Comparison of ENCODE assay signal across 9 mouse cellular contexts in genomic region chr2:32537941-32538340, GRCm38 (mm10). TPM values are rescaled to one million over a fixed set of nuclear protein-coding genes. Genes with fewer than 3 reads are reported as not detected.
DNase-seq lines count a peak whose midpoint lies in the region; ATAC-seq and TF ChIP-seq lines count a peak whose summit lies in the region.
"Had no signal": no experiment of that assay in that cellular context is flagged by ENCODE, and none has a peak within 500 bp of the region (broad histone marks: within the 10 kb centered on the region; RNA-seq: fewer than 3 reads in every experiment).

No protein-coding gene starts in this region.

- H3K27ac ChIP-seq in lung, postnatal 0 days (ENCODE audit: low read length) = peak overlapping the region; percentile 97; the same call in 1 of the 2 replicates
- peak overlapping the region; percentile 93 for H3K27ac ChIP-seq in heart, embryonic 13.5 days (replicated peaks)
- no peak overlapping the region for H3K27ac ChIP-seq in olfactory bulb, adult 2 months (ENCODE audit: insufficient read depth, low read depth, low read length)

- peak overlapping the region; percentile 87 for H3K4me2 ChIP-seq in lung, postnatal 0 days (replicated peaks; ENCODE audit: low read depth, low read length)
- H3K4me2 ChIP-seq in heart, embryonic 13.5 days = peak overlapping the region; percentile 88

- no peak for TF ChIP-seq CTCF in lung, postnatal 0 days (IDR thresholded peaks at IDR 0.05)
- TF ChIP-seq CTCF in olfactory bulb, adult 2 months (IDR thresholded peaks at IDR 0.05; ENCODE audit: insufficient read depth, low read depth, low read length) = no peak

- peaks cover 35% of the 10 kb centered on the region for H3K4me1 ChIP-seq in lung, postnatal 0 days (ENCODE audit: insufficient read depth, low read depth, low read length)
- H3K4me1 ChIP-seq in heart, embryonic 13.5 days = peaks cover 68% of the 10 kb centered on the region
- peaks cover 31% of the 10 kb centered on the region for H3K4me1 ChIP-seq in olfactory bulb, adult 2 months (ENCODE audit: control insufficient read depth, insufficient read depth, low read length)

- no peak for TF ChIP-seq EP300 in lung, postnatal 0 days (IDR thresholded peaks at IDR 0.05)

- no peak for TF ChIP-seq POLR2A in olfactory bulb, adult 2 months (IDR thresholded peaks at IDR 0.05; ENCODE audit: insufficient read depth, low read depth, low read length)

- DNase-seq in lung, postnatal 0 days (ENCODE audit: low spot score) = no peak
- DNase-seq in lung, postnatal 10 days = no peak
- peak; percentile 67 for DNase-seq in kidney, postnatal 10 days
- no peak for DNase-seq in adrenal gland, postnatal 4 days (ENCODE audit: low spot score in 2 of 2)
- no peak for DNase-seq in gastrocnemius, postnatal 4 days (ENCODE audit: low spot score in 2 of 2)
- no peak for DNase-seq in layer of hippocampus, adult 8-10 months (ENCODE audit: low spot score in 2 of 2)

- no peak for ATAC-seq in lung, postnatal 0 days
- no peak for ATAC-seq in heart, embryonic 13.5 days (ENCODE audit: extremely low read depth, insufficient number of reproducible peaks, low FRiP score, low TSS enrichment)

- no peaks in the 10 kb centered on the region for H3K9me3 ChIP-seq in lung, postnatal 0 days (ENCODE audit: low read length)
- no peaks in the 10 kb centered on the region for H3K9me3 ChIP-seq in heart, embryonic 13.5 days

- peak overlapping the region; percentile 86 for H3K9ac ChIP-seq in lung, postnatal 0 days (replicated peaks; ENCODE audit: low read depth)
- H3K9ac ChIP-seq in heart, embryonic 13.5 days = peak overlapping the region; percentile 96

- WGBS in lung, postnatal 0 days = 43% methylated on average over 5 of the region's 5 CpGs
- 65% methylated on average over 5 of the region's 5 CpGs for WGBS in heart, embryonic 13.5 days
- WGBS in olfactory bulb, adult 2 months = 71% methylated on average over 5 of the region's 5 CpGs

- no peaks in the 10 kb centered on the region for H3K27me3 ChIP-seq in lung, postnatal 0 days (replicated peaks; ENCODE audit: insufficient read depth, low read length)
- no peaks in the 10 kb centered on the region for H3K27me3 ChIP-seq in heart, embryonic 13.5 days (replicated peaks)

- peak overlapping the region; percentile 85; the same call in 1 of the 2 replicates for H3K4me3 ChIP-seq in lung, postnatal 0 days (ENCODE audit: low read depth, low read length)
- peak overlapping the region; percentile 95 for H3K4me3 ChIP-seq in heart, embryonic 13.5 days
- peak overlapping the region; percentile 6; the same call in 1 of the 2 replicates for H3K4me3 ChIP-seq in olfactory bulb, adult 2 months (ENCODE audit: insufficient read depth, low read depth, low read length)

- no peaks in the 10 kb centered on the region for H3K36me3 ChIP-seq in lung, postnatal 0 days (ENCODE audit: insufficient read depth, low read length)
- H3K36me3 ChIP-seq in heart, embryonic 13.5 days = no peaks in the 10 kb centered on the region

RNA-seq across cellular contexts. Expression of gene Fam102a, which starts 2.8 kb away (rescaled TPM):
- 8.0 and 8.4 TPM in 2 replicates for polyA plus RNA-seq in lung, postnatal 0 days (2015; fragmentation: Nextera tagmentation; extraction: Ambion mirVana)
- 5.4 and 5.7 TPM in 2 replicates for polyA plus RNA-seq in heart, embryonic 13.5 days (2015; fragmentation: Nextera tagmentation; extraction: Ambion mirVana)
- polyA plus RNA-seq in olfactory bulb, adult 2 months (2012; ENCODE audit: insufficient read depth, insufficient read length, low replicate concordance, missing spikeins) = not detected in 2 replicates
- total RNA-seq in adrenal gland, postnatal 4 days (2021) = 10 to 100 TPM; 36.6 to 38.0 TPM
- 1 to 10 TPM; 7.5 to 8.2 TPM for total RNA-seq in gastrocnemius, postnatal 4 days (2021)
- total RNA-seq in layer of hippocampus, adult 8-10 months (2022) = 10 to 100 TPM; 69.9 to 81.1 (median 75.7) TPM

RNA-seq across cellular contexts. Expression of gene Dpm2, which starts 32.7 kb away (rescaled TPM):
- 103 and 112 TPM in 2 replicates for polyA plus RNA-seq in lung, postnatal 0 days (2015; fragmentation: Nextera tagmentation; extraction: Ambion mirVana)
- polyA plus RNA-seq in heart, embryonic 13.5 days (2015; fragmentation: Nextera tagmentation; extraction: Ambion mirVana) = 72.9 and 81.4 TPM in 2 replicates
- not detected in 2 replicates for polyA plus RNA-seq in olfactory bulb, adult 2 months (2012; ENCODE audit: insufficient read depth, insufficient read length, low replicate concordance, missing spikeins)
- 10 to 100 TPM; 61.9 to 64.5 TPM for total RNA-seq in adrenal gland, postnatal 4 days (2021)
- 10 to 100 TPM; 36.4 to 41.9 TPM for total RNA-seq in gastrocnemius, postnatal 4 days (2021)
- total RNA-seq in layer of hippocampus, adult 8-10 months (2022) = 10 to 100 TPM; 73.1 to 87.1 (median 74.8) TPM

RNA-seq across cellular contexts. Expression of gene Pip5kl1, which starts 36.7 kb away (rescaled TPM):
- polyA plus RNA-seq in lung, postnatal 0 days (2015; fragmentation: Nextera tagmentation; extraction: Ambion mirVana) = not detected in 2 replicates
- polyA plus RNA-seq in heart, embryonic 13.5 days (2015; fragmentation: Nextera tagmentation; extraction: Ambion mirVana) = 0.36 TPM in 1 of 2 replicates, not detected in the other
- polyA plus RNA-seq in olfactory bulb, adult 2 months (2012; ENCODE audit: insufficient read depth, insufficient read length, low replicate concordance, missing spikeins) = not detected in 2 replicates
- total RNA-seq in adrenal gland, postnatal 4 days (2021) = under 1 TPM; 0.31 to 0.73 TPM
- not detected for total RNA-seq in gastrocnemius, postnatal 4 days (2021)
- 1 to 10 TPM; 4.0 to 5.2 (median 4.5) TPM for total RNA-seq in layer of hippocampus, adult 8-10 months (2022)
- total RNA-seq: heart, postnatal 14 days had no signal

RNA-seq across cellular contexts. Expression of gene 9430097D07Rik, which starts 37.5 kb away (rescaled TPM):
- not detected in 2 replicates for polyA plus RNA-seq in lung, postnatal 0 days (2015; fragmentation: Nextera tagmentation; extraction: Ambion mirVana)
- 0.21 TPM in 1 of 2 replicates, not detected in the other for polyA plus RNA-seq in heart, embryonic 13.5 days (2015; fragmentation: Nextera tagmentation; extraction: Ambion mirVana)
- not detected in 2 replicates for polyA plus RNA-seq in olfactory bulb, adult 2 months (2012; ENCODE audit: insufficient read depth, insufficient read length, low replicate concordance, missing spikeins)
- total RNA-seq in adrenal gland, postnatal 4 days (2021) = not detected
- not detected for total RNA-seq in gastrocnemius, postnatal 4 days (2021)
- total RNA-seq in layer of hippocampus, adult 8-10 months (2022) = under 1 TPM; 0.23 to 0.74 (median 0.40) TPM
- total RNA-seq: heart, postnatal 14 days had no signal

RNA-seq across cellular contexts. Expression of gene St6galnac4, which starts 49.0 kb away (rescaled TPM):
- 32.0 and 38.9 TPM in 2 replicates for polyA plus RNA-seq in lung, postnatal 0 days (2015; fragmentation: Nextera tagmentation; extraction: Ambion mirVana)
- polyA plus RNA-seq in heart, embryonic 13.5 days (2015; fragmentation: Nextera tagmentation; extraction: Ambion mirVana) = 37.6 and 38.7 TPM in 2 replicates
- not detected in 2 replicates for polyA plus RNA-seq in olfactory bulb, adult 2 months (2012; ENCODE audit: insufficient read depth, insufficient read length, low replicate concordance, missing spikeins)
- 10 to 100 TPM; 16.4 to 19.4 TPM for total RNA-seq in adrenal gland, postnatal 4 days (2021)
- total RNA-seq in gastrocnemius, postnatal 4 days (2021) = 10 to 100 TPM; 48.8 to 55.1 TPM
- total RNA-seq in layer of hippocampus, adult 8-10 months (2022) = 10 to 100 TPM; 36.1 to 48.6 (median 40.3) TPM

Comparison
In these comparisons a context has a peak if more than half of its experiments do, and no peak if none do; other contexts are left out.
1. H3K4me3 ChIP-seq: peak in every context shown above with its lines; median percentile 95 in heart, embryonic 13.5 days; 85 in lung, postnatal 0 days; 6 in olfactory bulb, adult 2 months.
2. RNA of gene Fam102a, which starts 2.8 kb away (total RNA-seq): 69.9 to 81.1 TPM in layer of hippocampus, adult 8-10 months and 36.6 to 38.0 TPM in adrenal gland, postnatal 4 days; 7.5 to 8.2 TPM in gastrocnemius, postnatal 4 days; every median in the first group is over 4 times any median in the second.